Mouse (Mus musculus) hematopoietic stem cell, adult 5-6 weeks (primary cell): ENCODE results near the gene Nvl. TPM values are rescaled to one million over a fixed set of nuclear protein-coding genes. Genes with fewer than 3 reads are reported as not detected.

Source experiments
- ATAC-seq, 2 experiments: fragments of 125-278 bp in 1 of 2; replicated peaks in 1 of 2; 2 replicates each; pipeline ENCODE4 v1.8.0; 2016 to 2017; ENCODE audit warnings: inconsistent platforms in 2 of 2, mild to moderate bottlenecking in 2 of 2, moderate number of reproducible peaks in 2 of 2, low read depth in 1 of 2, moderate TSS enrichment in 1 of 2; ENCODE audit not compliant: low FRiP score in 2 of 2, poor library complexity in 2 of 2, severe bottlenecking in 2 of 2, insufficient read depth in 1 of 2, low TSS enrichment in 1 of 2
- total RNA-seq: library from RNA; stranded (forward); fragments of 172-1452, 232-1000 nt; gene quantifications from 2 replicates; pipeline ENCODE4 v1.2.3, GENCODE M21; 2017

The Nvl gene
- total RNA-seq: 27.7 and 34.4 TPM in 2 replicates

DNA sequence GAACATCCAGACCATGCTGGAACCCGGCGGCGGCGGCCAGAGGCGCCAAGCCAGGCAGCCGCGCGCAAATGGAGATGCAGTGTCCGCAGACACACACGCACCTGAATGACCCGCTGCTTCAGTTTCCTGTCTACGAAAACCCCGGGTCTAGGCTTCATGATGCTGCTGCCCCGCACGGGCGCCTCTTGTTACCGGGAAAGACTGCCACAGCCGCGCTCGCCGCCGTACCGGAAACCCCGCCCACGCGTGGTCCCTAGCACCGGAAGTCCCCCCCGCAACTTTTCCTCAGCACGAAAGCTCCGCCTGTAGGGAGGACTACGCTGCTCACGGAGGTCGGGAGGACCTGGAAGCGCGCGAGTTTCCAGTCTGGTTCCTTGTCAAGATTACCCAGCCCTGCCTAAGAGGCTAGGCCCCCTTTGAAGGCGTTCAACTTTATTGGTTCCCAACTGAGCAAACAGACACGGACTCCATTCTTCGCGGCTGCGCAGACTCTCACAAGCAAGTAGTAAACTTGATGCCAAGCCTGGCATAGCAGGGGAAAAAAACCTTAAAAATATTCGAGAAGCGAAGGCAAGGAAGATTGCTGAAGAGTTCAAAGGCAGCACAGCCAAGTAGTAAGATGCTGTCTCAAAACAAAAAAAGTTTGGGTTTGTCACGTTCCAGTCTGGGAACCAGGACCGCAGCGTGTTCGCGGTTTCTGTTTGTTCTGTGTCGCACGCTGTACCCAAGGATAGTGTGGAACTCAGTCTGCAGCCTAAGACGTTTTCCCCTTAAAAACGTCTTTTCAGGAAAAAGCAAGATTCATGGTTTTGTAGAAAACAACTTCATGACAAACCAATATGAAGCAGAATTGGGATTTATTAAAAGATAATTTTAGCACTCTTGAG, at the start of gene Nvl, which contains the start of gene Cnih4:
TSS of gene Nvl (minus strand) at position 255 of the 887 bp plus-strand sequence.
TSS of gene Cnih4 (plus strand) at position 744 of the 887 bp plus-strand sequence.
- peak; percentile 91 to 93 for ATAC-seq

DNA sequence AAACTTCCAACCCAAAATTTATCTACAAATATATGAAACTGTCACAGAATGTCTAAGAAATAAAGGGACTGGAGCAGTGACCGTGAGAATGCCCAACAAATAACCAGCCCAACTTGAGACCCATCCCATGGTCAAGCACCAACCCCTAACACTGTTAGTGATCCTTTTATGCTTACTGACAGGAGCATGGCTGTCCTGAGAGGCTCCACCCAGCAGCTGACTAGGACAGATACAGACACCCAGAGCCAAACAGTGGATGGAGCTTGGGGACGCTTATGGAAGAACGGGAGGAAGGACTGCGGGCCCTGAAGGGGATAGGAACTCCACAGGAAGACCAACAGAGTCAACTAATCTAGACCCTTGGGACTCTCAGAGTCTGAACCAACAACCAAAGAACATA, 44.9 kb upstream of the Nvl start:
- no peak for ATAC-seq

- peak; percentile 81 to 87 for ATAC-seq
These were observed 26.2 kb upstream of the Nvl start for GRCm38 (mm10) chr1:181170210-181170609.

- ATAC-seq: no peak
These were observed 24.4 kb upstream of the Nvl start for GRCm38 (mm10) chr1:181168377-181168776.

- no peak for ATAC-seq
These were observed 23.8 kb upstream of the Nvl start for GRCm38 (mm10) chr1:181167816-181168215.

GRCm38 (mm10) chr1:181151541-181151940, 7.5 kb upstream of the Nvl start:
- no peak for ATAC-seq

GRCm38 (mm10) chr1:181150827-181151534, 7.0 kb upstream of the Nvl start:
- peak; percentile 86 to 95 for ATAC-seq

DNA sequence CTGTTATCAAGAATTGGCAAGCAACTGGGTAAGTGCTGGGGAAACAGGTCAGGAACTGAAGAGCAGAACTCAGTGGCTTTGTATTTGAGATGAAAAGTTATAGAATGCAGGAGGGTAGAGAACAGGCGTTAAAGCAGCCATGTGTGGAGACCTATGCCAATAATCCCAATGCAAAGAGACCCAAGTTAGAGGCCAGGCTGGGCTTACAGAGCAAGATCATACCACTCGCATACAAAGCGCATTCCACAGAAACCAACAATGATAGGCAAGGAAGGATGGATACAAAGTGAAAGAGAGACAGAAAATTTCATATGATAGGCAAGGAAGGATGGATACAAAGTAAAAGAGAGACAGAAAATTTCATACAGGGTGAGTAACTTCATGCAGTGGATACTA, 6.4 kb upstream of the Nvl start:
- ATAC-seq: peak in 1 of 2 experiments; percentile 19; a peak in 2 of 4 replicates

GRCm38 (mm10) chr1:181149373-181150017, 5.5 kb upstream of the Nvl start:
- no peak for ATAC-seq

DNA sequence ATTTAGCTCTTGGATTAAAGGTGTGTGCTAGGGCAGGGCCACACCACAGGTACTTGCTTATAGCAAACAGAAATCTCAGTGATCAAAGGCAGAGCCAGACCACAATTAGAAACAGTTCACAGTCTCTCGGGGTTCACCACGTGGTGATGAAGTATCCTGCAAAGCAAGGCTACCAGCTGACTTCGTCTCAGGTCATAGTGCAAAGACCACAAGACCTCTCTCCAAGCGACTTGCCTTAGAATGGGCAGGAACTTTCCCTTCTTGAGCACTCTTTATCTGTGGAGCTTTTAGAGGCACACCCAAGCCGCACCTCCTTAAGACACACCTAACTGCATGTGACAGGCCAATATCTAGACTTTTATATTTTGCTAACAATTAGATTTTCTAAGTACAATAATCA, 4.5 kb upstream of the Nvl start:
- ATAC-seq: no peak

DNA sequence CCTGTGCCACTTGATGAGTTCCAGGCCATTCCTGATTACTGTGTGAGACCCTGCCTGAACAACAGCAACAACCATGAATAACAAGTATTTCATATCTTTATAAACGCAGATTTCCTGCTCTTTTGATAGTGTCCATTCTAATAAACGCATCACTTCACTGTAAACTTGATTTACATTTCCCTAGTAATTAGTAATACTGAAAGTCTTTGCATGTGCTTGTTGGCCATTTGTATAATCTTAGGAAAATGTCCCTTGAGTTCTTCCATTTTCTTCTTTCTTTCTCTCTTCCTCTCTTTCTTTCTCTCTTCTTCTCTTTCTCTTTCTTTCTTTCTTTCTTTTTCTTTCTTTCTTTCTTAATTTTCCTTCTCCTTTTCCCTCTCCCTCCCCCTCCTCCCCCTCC, 2.2 kb upstream of the Nvl start:
- ATAC-seq: no peak

DNA sequence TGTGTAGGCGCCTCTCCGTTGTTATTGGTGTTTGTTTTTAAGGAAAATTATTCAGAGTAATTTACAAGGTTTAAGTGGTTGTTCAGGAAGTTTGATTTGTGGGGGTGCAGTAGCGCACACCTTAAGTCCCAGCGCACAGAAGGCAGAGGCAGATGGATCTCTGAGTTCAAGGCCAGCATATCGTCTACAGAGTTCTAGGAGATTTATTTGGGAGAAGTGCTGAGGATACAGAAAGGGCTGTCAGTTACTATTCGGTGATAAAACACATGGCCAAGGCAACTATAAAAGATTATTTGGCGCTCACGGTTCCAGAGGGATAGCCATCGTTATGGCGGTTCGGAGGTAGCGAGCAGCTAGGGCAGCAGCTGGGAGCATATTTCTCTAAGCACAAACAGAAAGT, 962 bp upstream of the Nvl start:
- ATAC-seq: no peak

- peak; percentile 4 to 12; a peak in 2 of 4 replicates for ATAC-seq
These were observed 425 bp downstream of the Nvl start for GRCm38 (mm10) chr1:181143609-181143949.

GRCm38 (mm10) chr1:181138730-181139129, 5.3 kb downstream of the Nvl start:
- ATAC-seq: no peak

- no peak for ATAC-seq
These were observed 12.1 kb downstream of the Nvl start for GRCm38 (mm10) chr1:181131915-181132314.

GRCm38 (mm10) chr1:181126766-181127165, 17.2 kb downstream of the Nvl start:
- no peak for ATAC-seq

DNA sequence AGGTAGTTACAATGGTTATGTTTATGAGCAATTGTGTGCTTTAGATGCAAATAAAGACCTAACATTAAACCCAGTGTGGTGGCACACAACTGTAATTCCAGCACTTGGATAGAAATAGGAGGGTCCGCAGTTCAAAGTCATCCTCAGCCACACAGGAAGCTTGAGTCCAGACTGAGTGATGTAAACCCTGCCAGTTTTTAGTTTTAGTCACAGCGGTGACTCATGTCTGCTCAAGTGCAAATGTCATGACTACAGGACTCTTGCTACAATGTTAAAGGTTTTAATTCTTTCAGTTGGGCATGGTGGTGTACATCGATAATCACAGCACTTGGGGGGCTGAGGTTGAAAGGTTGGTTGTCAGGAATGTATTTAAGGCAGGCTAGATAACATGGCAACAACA, 18.1 kb downstream of the Nvl start:
- ATAC-seq: no peak

GRCm38 (mm10) chr1:181124145-181124544, 19.9 kb downstream of the Nvl start:
- no peak for ATAC-seq
